Mouse (Mus musculus) left cerebral cortex, postnatal 36 days (tissue): ENCODE results near the gene Dlgap1. TPM values are rescaled to one million over a fixed set of nuclear protein-coding genes. Genes with fewer than 3 reads are reported as not detected.
A peak's percentile ranks its signal among the peaks of the same experiment; 100 is the strongest.

Experiments
- DNase-seq, 2 experiments: peaks; one replicate each; pipeline ENCODE4 v3.0.0; 2021 to 2022; ENCODE audit warnings: low spot score in 2 of 2, mixed read lengths in 1 of 2
- intact Hi-C: fragments of 180-260 bp; cut with DNase I; formaldehyde crosslinking; loops from one replicate; pipeline ENCODE4 v1.15.1; 2025
- total RNA-seq, 2 experiments: library from RNA; stranded (reverse); gene quantifications; 2 replicates each; pipeline ENCODE4 v1.2.3; 2021

Dlgap1 gene
- total RNA-seq, 2 experiments from 2014 or later = 466 to 468 TPM

- no peak for DNase-seq
- intact Hi-C loops = no loop called here
Observed at GRCm38 (mm10) chr17:70739346-70739745, 770.5 kb downstream of the Dlgap1 start.

- intact Hi-C loops = no loop called here
- DNase-seq = no peak
Observed at GRCm38 (mm10) chr17:70741696-70742095, 772.8 kb downstream of the Dlgap1 start.

GRCm38 (mm10) chr17:70744570-70745153, 775.8 kb downstream of the Dlgap1 start:
- intact Hi-C loops = no loop called here
- no peak for DNase-seq

- no peak for DNase-seq
- intact Hi-C loops = no loop called here
Observed at GRCm38 (mm10) chr17:70745385-70745784, 776.5 kb downstream of the Dlgap1 start.

- intact Hi-C loops = no loop called here
- no peak for DNase-seq
Observed at GRCm38 (mm10) chr17:70746379-70747079, 777.7 kb downstream of the Dlgap1 start.

- intact Hi-C loops = no loop called here
- no peak for DNase-seq
Observed at GRCm38 (mm10) chr17:70747731-70748475, 779.0 kb downstream of the Dlgap1 start.

- DNase-seq = no peak
- intact Hi-C loops = no loop called here
Observed at GRCm38 (mm10) chr17:70748476-70748830, 779.6 kb downstream of the Dlgap1 start.

GRCm38 (mm10) chr17:70748964-70749650, 780.2 kb downstream of the Dlgap1 start:
- DNase-seq = no peak
- intact Hi-C loops = no loop called here

- intact Hi-C loops = loop anchor here (5.0 kb wide), 1 partner anchor 217 kb away; no protein-coding TSS in a partner anchor
- DNase-seq = no peak
Observed at GRCm38 (mm10) chr17:70750236-70751160, 781.6 kb downstream of the Dlgap1 start.

- no peak for DNase-seq
- intact Hi-C loops = loop anchor here (5.0 kb wide), 1 partner anchor 216 kb away; no protein-coding TSS in a partner anchor
Observed at GRCm38 (mm10) chr17:70751161-70751651, 782.3 kb downstream of the Dlgap1 start.

- intact Hi-C loops = loop anchor here (5.0 kb wide), 1 partner anchor 216 kb away; no protein-coding TSS in a partner anchor
- DNase-seq = no peak
Observed at GRCm38 (mm10) chr17:70751676-70752075, 782.8 kb downstream of the Dlgap1 start.

GRCm38 (mm10) chr17:70753444-70754032, 784.7 kb downstream of the Dlgap1 start:
- intact Hi-C loops = loop anchor here (5.0 kb wide), 1 partner anchor 214 kb away; no protein-coding TSS in a partner anchor
- DNase-seq = no peak

GRCm38 (mm10) chr17:70754041-70754440, 785.2 kb downstream of the Dlgap1 start:
- intact Hi-C loops = loop anchor here (5.0 kb wide), 1 partner anchor 213 kb away; no protein-coding TSS in a partner anchor
- no peak for DNase-seq

GRCm38 (mm10) chr17:70754638-70755037, 785.8 kb downstream of the Dlgap1 start:
- no peak for DNase-seq
- intact Hi-C loops = loop anchor here (5.0 kb wide), 1 partner anchor 213 kb away; no protein-coding TSS in a partner anchor

- intact Hi-C loops = no loop called here
- peak; percentile 81 to 84 for DNase-seq
Observed at GRCm38 (mm10) chr17:70755039-70755668, 786.3 kb downstream of the Dlgap1 start.

GRCm38 (mm10) chr17:70755669-70756263, 786.9 kb downstream of the Dlgap1 start:
- intact Hi-C loops = no loop called here

GRCm38 (mm10) chr17:70762001-70762400, 793.1 kb downstream of the Dlgap1 start:
- intact Hi-C loops = no loop called here
- no peak for DNase-seq

More at GRCm38 (mm10) chr17:70755669-70756263, 786.9 kb downstream of the Dlgap1 start:
- no peak for DNase-seq
